Mouse (Mus musculus) liver, embryonic 14.5 days (tissue): ENCODE measurements around the gene Cyp2s1. TPM values are rescaled to one million over a fixed set of nuclear protein-coding genes. Genes with fewer than 3 reads are reported as not detected.

Experiments used
- ATAC-seq: fragments of 200-750 bp; cut with Nextera tagmentation; 2 replicates; pipeline ENCODE4 v1.8.0; 2017; ENCODE audit warnings: moderate number of reproducible peaks, mild to moderate bottlenecking, moderate library complexity; ENCODE audit not compliant: insufficient read depth
- DNase-seq, 3 experiments: peaks; one replicate each; pipeline ENCODE4 v3.0.0-alpha.2; 2012 to 2013; ENCODE audit warnings: low read depth in 3 of 3, low spot score in 3 of 3
- H3K27ac ChIP-seq: fragments of 300-500 bp; sonication (generic); 2 replicates; pipeline ENCODE4 v1.5.1; 2014; ENCODE audit warnings: moderate library complexity, mild to moderate bottlenecking, control low read depth, inconsistent platforms
- H3K27me3 ChIP-seq: fragments of 300-500 bp; sonication (generic); 2 replicates; pipeline ENCODE4 v1.6.1; 2014; ENCODE audit warnings: mild to moderate bottlenecking, low read length, moderate library complexity; ENCODE audit not compliant: control insufficient read depth, insufficient read depth
- H3K36me3 ChIP-seq: fragments of 300-500 bp; sonication (generic); replicated peaks from 2 replicates; pipeline ENCODE4 v1.6.1; 2014; ENCODE audit warnings: low read depth; ENCODE audit not compliant: control insufficient read depth, insufficient read depth
- H3K4me1 ChIP-seq, 2 experiments: fragments of 200-500 bp in 1 of 2; fragments of 300-500 bp in 1 of 2; sonication (generic) in 1 of 2; replicated peaks; 2 replicates each; pipeline ENCODE4 v1.6.1; 2012 to 2014; ENCODE audit warnings: antibody characterized with exemption in 1 of 2, inconsistent platforms in 1 of 2, low read length in 1 of 2; ENCODE audit not compliant: control insufficient read depth in 2 of 2, insufficient read depth in 2 of 2
- H3K4me2 ChIP-seq: fragments of 300-500 bp; sonication (generic); 2 replicates; pipeline ENCODE4 v1.6.1; 2014; ENCODE audit warnings: low read depth, mild to moderate bottlenecking, control low read depth, moderate library complexity
- H3K4me3 ChIP-seq, 2 experiments: fragments of 200-500 bp in 1 of 2; fragments of 300-500 bp in 1 of 2; sonication (generic) in 1 of 2; 2 replicates each; pipeline ENCODE4 v1.5.1; 2012 to 2014; ENCODE audit warnings: low read depth in 2 of 2, low read length in 2 of 2, mild to moderate bottlenecking in 2 of 2, control low read depth in 1 of 2, inconsistent platforms in 1 of 2, moderate library complexity in 1 of 2; ENCODE audit not compliant: insufficient read depth in 1 of 2
- H3K9ac ChIP-seq: fragments of 300-500 bp; sonication (generic); replicated peaks from 2 replicates; pipeline ENCODE4 v1.6.1; 2014; ENCODE audit warnings: mild to moderate bottlenecking, control low read depth, moderate library complexity
- H3K9me3 ChIP-seq: fragments of 300-500 bp; sonication (generic); 2 replicates; pipeline ENCODE4 v1.6.1; 2016; ENCODE audit warnings: low read length, mixed read lengths; ENCODE audit not compliant: control insufficient read depth
- CTCF ChIP-seq: IDR thresholded peaks from 2 replicates; pipeline ENCODE4 v1.5.1; 2016; ENCODE audit warnings: antibody characterized with exemption, low read depth, control low read depth
- EP300 ChIP-seq: IDR thresholded peaks from 2 replicates; pipeline ENCODE4 v1.6.1; 2016; ENCODE audit warnings: antibody characterized with exemption, low read depth
- WGBS: fragments of 180-500 bp; shearing (Covaris S2); extraction: QIAGEN DNeasy Blood & Tissue Kit; methylation state at CpG from one replicate; pipeline ENCODE4 v1.1.7; 2014; ENCODE audit not compliant: insufficient replicate concordance; 5-methylcytosine and 5-hydroxymethylcytosine counted together
- polyA plus RNA-seq, 2 experiments: library from polyadenylated mRNA; depleted of rRNA in 1 of 2; stranded (reverse) in 1 of 2; unstranded in 1 of 2; fragments of >200 nt; fragmentation: Nextera tagmentation in 1 of 2; extraction: Ambion mirVana in 1 of 2; gene quantifications; 2 replicates each; pipeline versions ENCODE4 v1.2.1 to v1.2.3; 2012 to 2014

Gene Cyp2s1
- 0.22 and 0.49 TPM in 2 replicates for polyA plus RNA-seq (2012; rRNA removed)
- polyA plus RNA-seq (2014; fragmentation: Nextera tagmentation; extraction: Ambion mirVana) = 0.25 and 0.52 TPM in 2 replicates

- no peaks in the 10 kb centered on the region for H3K36me3 ChIP-seq
- H3K9me3 ChIP-seq = no peaks in the 10 kb centered on the region
- H3K4me2 ChIP-seq = peak within 1 kb of the TSS; percentile 56
- ATAC-seq (peak; percentile 21; the same call in 1 of the 2 replicates), DNase-seq (no peak)
- 1% methylated on average over 40 of the region's 40 CpGs for WGBS
- H3K27me3 ChIP-seq = peaks cover 15% of the 10 kb centered on the region
- H3K27ac ChIP-seq = no peak within 1 kb of the TSS
- peak within 1 kb of the TSS; percentile 27 to 34 for H3K4me3 ChIP-seq
- no peak for TF ChIP-seq EP300
- TF ChIP-seq CTCF = no peak
- H3K4me1 ChIP-seq = no peaks in the 10 kb centered on the region
- H3K9ac ChIP-seq = no peak within 1 kb of the TSS; the same call in 1 of the 2 replicates
Observed at GRCm38 (mm10) chr7:25816241-25816919, at the start of gene Cyp2s1. Gene Cyp2s1 (minus strand): TSS chr7:25816913.

GRCm38 (mm10) chr7:25864861-25865260, 48.1 kb upstream of the Cyp2s1 start:
- DNase-seq = no peak
- ATAC-seq = no peak
- Histone ChIP-seq H3K27ac (no peak overlapping the region), H3K9me3 (no peaks in the 10 kb centered on the region), H3K36me3 (no peaks in the 10 kb centered on the region), H3K4me1 (no peaks in the 10 kb centered on the region), H3K27me3 (no peaks in the 10 kb centered on the region), H3K4me3 (no peak overlapping the region), H3K4me2 (no peak overlapping the region), H3K9ac (no peak overlapping the region)
- 43% methylated on average over 5 of the region's 5 CpGs for WGBS
- no peak for TF ChIP-seq EP300
- TF ChIP-seq CTCF = no peak

DNA sequence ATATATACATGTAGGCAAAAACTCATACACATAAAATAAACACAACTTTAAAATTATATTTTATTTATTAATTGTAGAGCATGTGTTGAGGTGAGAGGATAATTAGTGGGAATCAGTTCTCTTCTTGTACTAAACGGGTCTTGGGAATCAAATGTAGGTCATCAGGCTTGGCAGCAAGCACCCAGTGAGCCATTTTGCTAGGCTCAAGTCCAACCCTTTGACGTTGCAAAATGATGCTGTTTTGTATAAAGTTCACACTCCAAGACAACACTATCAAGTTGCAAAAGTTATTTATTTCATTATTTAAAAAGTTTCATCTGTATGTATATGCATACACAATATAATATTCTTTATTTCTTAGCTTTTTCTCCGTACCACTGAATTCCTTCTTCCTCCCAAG, 47.0 kb upstream of the Cyp2s1 start:
- Histone ChIP-seq H3K9ac (no peak overlapping the region), H3K27me3 (no peaks in the 10 kb centered on the region), H3K27ac (no peak overlapping the region), H3K4me1 (no peaks in the 10 kb centered on the region), H3K4me2 (no peak overlapping the region), H3K9me3 (no peaks in the 10 kb centered on the region), H3K4me3 (no peak overlapping the region), H3K36me3 (no peaks in the 10 kb centered on the region)
- no peak for TF ChIP-seq EP300
- ATAC-seq (no peak), DNase-seq (no peak)
- WGBS = 48% methylated on average over 3 of the region's 3 CpGs

GRCm38 (mm10) chr7:25862365-25862764, 45.7 kb upstream of the Cyp2s1 start:
- Histone ChIP-seq H3K4me3 (no peak overlapping the region), H3K4me2 (no peak overlapping the region), H3K9ac (no peak overlapping the region), H3K27me3 (no peaks in the 10 kb centered on the region), H3K27ac (no peak overlapping the region), H3K4me1 (no peaks in the 10 kb centered on the region), H3K9me3 (no peaks in the 10 kb centered on the region), H3K36me3 (no peaks in the 10 kb centered on the region)
- ATAC-seq (no peak), DNase-seq (no peak)
- 34% methylated on average over 2 of the region's 2 CpGs for WGBS
- TF ChIP-seq EP300 (no peak), CTCF (no peak)

DNA sequence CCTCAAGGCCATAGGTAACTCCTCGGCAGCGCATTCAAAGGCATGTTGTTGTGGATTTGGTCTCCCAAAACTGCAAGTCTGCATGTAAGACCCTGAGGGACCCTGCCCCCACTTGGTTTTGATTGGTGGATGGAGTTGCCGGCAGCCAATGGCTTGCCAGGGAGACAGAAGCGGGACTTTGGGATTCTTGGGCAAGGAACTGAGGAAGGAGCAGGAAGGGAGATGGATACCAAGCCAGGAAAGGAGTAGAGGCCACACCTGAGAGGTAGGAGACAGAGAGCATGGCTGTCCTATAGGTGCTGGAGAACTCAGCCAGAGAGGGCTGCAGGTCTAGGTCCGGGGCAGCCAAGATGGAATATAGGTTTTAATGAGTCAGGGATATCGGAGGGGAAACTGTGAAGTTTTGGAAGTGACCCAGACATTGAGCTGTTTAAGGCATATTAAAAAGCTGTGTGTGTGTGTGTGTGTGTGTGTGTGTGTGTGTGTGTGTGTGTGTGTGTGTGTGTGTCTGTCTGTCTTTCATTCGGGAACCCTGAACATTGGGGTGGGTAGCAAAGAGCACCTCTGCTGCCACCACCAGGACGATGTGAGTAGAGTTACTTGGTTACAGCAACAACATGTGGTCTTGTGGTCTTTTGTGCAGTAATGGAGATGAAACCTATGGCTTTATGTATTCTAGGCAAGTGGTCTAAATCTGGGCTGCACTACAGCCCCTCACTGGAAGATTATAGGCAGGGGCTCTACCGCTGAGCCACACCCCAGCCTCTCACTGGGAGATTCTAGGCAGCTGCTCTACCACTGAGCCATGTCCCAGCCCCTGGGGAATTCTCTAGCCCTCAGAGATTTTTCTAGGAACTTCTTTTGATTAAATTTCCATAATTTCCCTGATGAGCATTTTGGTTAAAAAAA, 43.5 kb upstream of the Cyp2s1 start:
- Histone ChIP-seq H3K4me1 (no peaks in the 10 kb centered on the region), H3K9ac (no peak overlapping the region), H3K27ac (no peak overlapping the region), H3K9me3 (no peaks in the 10 kb centered on the region), H3K4me3 (no peak overlapping the region), H3K27me3 (no peaks in the 10 kb centered on the region), H3K36me3 (no peaks in the 10 kb centered on the region), H3K4me2 (no peak overlapping the region; the same call in 1 of the 2 replicates)
- ATAC-seq (no peak), DNase-seq (no peak)
- WGBS = 26% methylated on average over 9 of the region's 9 CpGs
- TF ChIP-seq CTCF = peak; percentile 10; the same call in 1 of the 2 replicates
- TF ChIP-seq EP300 = no peak
